Mouse (Mus musculus): Measurements from ENCODE around the gene Tnrc18.

The Tnrc18 gene

GRCm38 (mm10) chr5:142807661-142808060 is 9.8 kb downstream of the Tnrc18 start:
- no peak for DNase-seq

DNA sequence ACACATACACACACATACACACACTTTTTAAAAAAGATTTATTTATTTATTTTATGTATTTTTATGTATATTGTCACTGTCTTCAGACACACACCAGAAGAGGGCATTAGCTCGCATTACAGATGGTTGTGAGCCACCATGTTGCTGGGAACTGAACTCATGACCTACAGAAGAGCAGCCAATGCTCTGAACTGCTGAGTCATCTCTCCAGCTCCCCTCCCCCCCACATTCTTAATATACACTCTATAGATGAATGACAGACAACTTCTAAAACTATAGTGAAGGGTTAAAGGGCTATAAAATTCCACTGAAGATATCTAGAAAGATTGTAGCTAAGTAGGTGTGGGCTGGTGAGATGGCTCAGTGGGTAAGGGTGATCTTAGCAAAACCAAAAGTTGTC is 13.7 kb downstream of the Tnrc18 start:
- no peak for DNase-seq

GRCm38 (mm10) chr5:142802884-142803283 is 14.6 kb downstream of the Tnrc18 start:
- DNase-seq: no peak

GRCm38 (mm10) chr5:142801977-142802376 is 15.5 kb downstream of the Tnrc18 start:
- DNase-seq: no peak

GRCm38 (mm10) chr5:142800656-142801055 is 16.8 kb downstream of the Tnrc18 start:
- no peak for DNase-seq

DNA sequence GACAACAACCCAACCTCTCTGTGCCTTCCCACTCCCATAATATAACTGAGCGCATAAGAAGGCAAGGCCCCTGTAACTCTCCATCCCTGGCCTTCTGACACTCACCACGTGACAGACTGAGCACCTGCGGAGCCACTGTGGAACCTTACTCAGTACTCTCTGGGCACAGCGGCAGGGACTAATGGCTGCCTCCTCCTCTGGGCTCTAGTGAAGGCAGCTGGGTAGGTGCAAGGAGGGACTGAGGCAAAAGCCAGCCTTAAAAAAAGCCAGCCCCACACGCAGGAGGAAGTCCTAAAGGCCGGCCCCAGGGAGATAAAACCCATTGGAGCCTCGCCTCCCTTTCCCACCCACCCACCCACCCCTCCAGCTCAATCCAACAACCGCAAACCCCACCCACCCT is 17.3 kb downstream of the Tnrc18 start:
- DNase-seq: no peak

- DNase-seq: no peak
These were observed 18.2 kb downstream of the Tnrc18 start for GRCm38 (mm10) chr5:142799259-142799658.

DNA sequence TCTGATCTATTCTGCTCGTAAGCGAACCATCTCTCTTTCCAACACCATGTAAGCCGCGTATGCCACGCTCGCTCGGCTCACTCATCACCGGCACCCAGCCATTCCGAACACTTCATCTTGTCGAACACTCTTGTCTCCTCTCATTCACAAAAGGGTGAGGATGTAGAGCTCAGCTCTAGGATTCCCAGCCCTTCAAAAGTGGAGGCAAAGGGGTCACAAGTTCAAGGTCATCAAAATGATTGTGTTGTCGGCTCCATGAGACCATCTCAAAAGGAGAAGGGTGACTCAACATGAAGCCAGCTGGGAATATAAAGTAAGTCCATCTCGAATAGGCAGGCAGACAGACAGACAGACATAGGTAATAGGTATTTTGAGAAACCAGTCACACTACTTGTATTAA is 19.3 kb downstream of the Tnrc18 start:
- DNase-seq: no peak

DNA sequence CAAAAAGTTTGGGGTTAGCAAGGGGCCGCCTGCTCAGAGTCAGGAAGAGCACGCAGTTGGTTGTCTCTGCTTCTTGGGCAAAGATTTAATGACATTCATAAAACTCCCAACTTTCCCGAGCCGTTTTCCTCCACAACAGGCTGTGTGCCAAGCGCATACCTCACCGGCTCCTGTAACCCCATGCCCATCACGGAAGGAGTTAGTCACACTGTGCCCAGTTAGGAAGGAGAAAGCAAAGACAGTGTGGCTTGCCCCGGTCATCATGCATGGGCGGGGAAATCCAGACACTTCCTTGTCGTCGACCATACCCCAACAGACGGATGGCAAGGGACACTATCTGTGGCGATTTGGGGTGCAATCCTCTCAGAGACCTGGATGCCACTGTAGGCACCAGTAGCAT is 19.8 kb downstream of the Tnrc18 start:
- no peak for DNase-seq

DNA sequence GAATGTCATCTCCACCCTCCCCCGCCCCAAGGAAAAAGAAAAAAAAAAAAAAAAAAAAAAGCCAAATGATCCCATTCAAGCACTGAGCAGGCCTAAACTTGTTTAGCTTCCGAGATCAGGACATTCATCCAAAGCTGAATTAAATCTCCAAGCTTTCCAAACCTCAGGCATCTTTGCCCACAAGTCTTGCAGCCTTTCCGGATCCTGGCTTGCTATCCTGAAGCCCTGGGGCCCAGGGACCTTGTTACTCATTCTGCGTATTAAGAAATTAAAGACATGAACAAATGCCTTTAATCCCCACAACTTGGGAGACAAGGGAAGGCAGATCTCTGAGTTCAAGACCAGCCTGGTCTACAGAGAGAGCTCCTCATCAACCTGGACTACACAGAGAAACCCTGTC is 20.5 kb downstream of the Tnrc18 start:
- no peak for DNase-seq

- DNase-seq: no peak
These were observed 22.9 kb downstream of the Tnrc18 start for GRCm38 (mm10) chr5:142794582-142794981.

DNA sequence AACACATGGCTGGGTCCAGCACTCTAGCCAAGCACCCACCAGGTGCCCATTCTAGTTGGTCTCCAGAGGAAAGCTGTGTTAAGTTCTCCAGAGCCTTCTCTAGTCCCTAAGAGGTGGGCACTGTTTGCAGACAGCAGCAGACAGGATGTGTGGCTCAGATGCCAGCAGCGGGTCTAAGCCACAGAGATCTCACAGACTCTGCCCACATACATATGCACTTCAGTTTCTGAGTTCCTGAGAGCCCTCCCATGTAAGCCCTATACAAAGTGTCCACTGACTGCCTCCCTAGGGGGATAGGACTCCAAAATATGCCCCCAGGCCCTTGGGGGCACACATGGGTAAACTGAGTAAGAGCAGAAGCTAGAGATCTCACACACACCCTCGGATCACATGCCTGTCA is 23.3 kb downstream of the Tnrc18 start:
- DNase-seq: no peak

- DNase-seq: no peak
These were observed 24.9 kb downstream of the Tnrc18 start for GRCm38 (mm10) chr5:142792594-142792993.

DNA sequence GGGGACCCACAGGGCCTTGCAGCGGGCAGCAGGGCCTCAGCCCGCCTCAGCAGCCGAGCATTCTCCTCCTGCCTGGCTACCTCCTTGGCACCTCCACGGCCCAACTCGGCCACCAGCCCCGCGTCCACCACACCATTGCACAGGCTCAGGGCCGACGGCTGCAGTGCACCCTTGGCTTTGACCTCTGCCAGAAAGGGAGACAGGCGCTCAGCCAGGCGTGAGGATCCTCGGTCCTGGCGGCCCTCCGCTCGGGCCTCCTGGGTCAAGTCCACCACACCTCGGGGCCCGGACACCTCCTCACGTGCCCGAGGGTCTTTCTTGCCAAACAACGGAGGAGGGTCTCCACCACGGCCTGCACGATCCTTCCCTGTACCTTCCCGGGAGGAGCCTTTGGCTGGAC is 29.2 kb downstream of the Tnrc18 start:
- DNase-seq: no peak

DNA sequence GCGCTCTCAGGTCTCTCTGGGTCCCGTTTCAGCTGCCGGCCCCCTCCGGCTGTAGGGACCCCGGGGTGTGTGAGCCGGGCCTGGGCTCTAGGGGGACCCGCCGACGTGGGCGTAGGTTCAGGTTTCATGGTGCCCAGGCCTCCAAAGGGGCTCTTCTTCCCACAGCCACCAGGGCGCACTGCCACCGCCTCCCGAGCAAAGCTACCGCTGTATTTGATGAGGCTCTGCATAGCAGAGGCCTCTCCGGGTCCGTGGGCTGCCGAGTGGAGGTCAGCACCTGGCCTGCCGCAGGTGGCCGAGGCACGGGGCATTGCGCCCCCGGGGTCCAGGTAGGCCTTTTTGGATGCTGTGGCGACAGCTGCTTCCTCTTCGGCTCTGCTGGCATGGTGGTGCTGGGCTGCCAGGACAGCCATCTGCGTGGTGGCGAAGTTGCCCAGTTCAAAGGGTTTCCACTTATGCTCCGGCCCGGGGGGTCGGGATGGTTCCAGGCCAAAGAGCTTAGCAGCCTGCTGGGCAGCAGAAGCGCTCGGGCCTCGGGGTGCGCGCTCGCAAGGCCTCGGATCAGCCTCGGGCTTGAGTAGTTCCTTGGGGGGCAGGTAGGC is 30.1 kb downstream of the Tnrc18 start:
- DNase-seq: no peak

DNA sequence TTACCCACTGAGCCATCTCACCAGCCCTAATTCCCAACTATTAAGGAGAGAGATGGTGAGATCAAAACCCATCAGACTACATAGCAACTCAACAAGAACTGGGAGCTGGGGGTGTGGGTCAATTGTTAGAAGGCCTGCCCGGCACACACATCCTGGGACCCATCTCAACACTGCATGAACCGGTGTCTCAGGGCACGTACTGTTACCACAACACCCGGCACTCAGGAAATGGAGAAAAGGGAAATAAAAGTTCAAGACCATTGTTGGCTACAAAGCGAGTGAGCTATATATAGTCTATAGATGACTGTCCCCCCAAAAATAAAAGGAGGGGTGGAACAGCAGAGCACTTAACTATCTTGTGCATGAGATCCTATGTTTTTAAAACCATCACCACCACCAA is 30.8 kb downstream of the Tnrc18 start:
- DNase-seq: no peak

DNA sequence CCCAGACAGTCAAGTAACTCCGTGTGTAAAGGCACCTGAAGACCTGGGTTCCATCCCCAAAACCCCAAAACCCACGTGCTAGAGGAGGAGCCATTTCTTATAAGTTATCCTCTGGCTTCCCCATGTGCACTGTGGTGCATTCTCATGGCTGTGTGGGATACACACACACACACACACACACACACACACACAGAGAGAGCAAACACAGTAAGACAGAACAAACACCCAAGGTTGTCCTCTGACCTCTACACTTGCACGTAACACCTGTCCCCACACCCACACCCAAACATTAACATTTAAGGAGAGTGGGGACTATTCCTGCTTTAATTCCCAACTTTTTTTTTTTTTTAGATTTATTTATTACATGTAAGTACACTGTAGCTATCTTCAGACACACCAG is 31.2 kb downstream of the Tnrc18 start:
- DNase-seq: no peak

GRCm38 (mm10) chr5:142783142-142783540 is 34.3 kb downstream of the Tnrc18 start:
- DNase-seq: no peak

DNA sequence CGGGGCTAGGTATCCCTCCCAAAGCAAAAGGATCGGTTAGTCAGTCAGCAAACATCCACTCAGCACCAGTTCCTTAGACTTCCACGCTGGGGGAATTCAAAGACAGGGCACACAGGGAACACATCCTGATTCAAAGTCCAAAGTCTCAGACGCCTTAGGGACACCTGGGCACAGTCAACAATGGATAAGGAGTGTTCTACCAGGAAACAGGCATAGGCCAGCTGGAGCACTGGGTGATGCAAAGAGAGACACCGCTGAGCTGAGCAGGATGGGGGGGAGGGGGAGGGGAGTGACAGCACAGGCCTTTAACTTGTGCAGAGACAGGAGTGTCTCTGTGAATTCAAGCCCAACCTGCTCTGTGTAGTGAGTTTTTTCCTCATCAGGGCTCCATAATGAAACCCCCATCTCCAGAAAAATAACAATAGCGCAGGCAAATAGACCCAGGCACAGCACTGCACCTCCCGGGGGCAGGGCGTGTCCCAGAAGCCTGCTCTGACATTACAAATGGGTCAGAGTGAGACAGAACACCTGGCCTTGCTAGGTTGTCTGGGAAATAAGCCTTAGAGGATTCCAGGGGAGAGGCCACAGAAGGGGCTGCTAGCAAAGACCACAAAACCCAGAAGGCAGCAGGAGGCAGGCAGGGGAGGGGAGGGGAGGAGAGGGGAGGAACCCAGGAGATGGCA is 34.9 kb downstream of the Tnrc18 start:
- no peak for DNase-seq

DNA sequence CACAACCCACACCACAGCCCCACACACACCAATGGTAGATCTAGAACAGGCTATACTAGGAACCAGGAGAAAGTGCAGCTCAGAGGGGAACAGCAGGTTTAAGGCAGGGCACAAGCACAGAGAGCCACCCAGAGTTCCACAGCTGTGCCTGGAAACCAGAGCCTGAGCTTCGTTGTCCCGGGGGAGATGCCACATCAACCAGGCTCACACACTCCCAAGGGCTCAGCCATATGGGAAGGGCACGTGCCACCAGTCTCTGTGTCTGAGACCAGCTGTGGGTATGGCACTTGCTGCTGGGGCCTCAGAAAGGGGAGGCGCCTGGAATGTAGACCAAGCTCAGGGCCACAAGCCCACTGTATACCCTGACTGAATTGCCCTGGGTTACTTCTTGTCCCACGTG is 36.9 kb downstream of the Tnrc18 start:
- DNase-seq: no peak

GRCm38 (mm10) chr5:142778871-142779270 is 38.6 kb downstream of the Tnrc18 start:
- DNase-seq: no peak

DNA sequence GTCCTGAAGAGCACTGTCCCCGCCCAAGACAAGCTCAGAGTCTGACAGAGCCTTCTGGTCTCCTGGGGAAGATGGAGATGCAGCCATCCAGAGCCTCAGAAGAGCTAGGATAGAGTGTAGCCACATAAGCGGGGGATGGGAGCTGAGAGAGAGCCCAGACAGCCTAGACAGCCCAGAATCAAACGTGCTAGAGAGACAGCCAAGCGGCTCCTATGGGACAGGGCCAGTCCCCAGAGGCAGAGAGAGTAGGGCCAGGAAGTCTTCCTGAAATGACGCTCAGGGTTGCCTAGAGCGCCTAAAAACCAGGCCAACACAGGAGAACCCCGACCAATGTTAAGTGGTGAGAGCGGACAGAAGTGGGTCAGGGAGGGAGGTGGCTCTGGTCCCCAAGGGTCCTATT is 39.3 kb downstream of the Tnrc18 start:
- no peak for DNase-seq

- no peak for DNase-seq
These were observed 41.4 kb downstream of the Tnrc18 start for GRCm38 (mm10) chr5:142776080-142776479.

GRCm38 (mm10) chr5:142774771-142775170 is 42.7 kb downstream of the Tnrc18 start:
- no peak for DNase-seq

DNA sequence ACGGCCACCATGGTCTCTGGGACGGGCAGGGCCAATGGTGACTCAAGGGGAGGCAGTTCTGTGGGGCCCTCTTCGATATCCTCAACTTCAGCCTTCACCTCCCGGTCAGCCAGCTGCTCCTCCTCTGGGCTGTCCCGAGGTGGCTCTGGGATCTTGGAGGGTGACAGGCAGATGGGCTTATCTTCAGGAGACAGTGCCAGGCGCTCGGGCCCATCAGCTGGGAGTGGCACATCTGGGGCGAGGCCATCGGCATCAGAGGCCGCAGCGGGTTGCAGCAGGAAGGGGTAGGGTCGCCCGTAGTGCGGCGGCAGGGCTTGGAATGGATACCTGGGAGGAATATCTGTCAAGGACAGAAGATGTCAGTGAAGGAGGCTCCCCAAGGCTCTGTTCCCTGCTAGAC is 45.5 kb downstream of the Tnrc18 start:
- DNase-seq: no peak

All from right cerebral cortex, postnatal 4 days (tissue).